Mouse (Mus musculus) adrenal gland (tissue): ENCODE data around the gene Zfp13.

Experiments
- intact Hi-C: fragments of 180-260 bp; cut with DNase I; formaldehyde crosslinking; loops from one replicate; pipeline ENCODE4 v1.15.1; 2025

Gene Zfp13

GRCm38 (mm10) chr17:23551416-23551815 lies 47.9 kb downstream of the Zfp13 start:
- intact Hi-C loops = loop anchor here (5.0 kb wide), 1 partner anchor 359 kb away; the partner anchor contains the start of gene Zfp40

- intact Hi-C loops = loop anchor here (5.0 kb wide), 1 partner anchor 359 kb away; the partner anchor contains the start of gene Zfp40
These were observed 48.4 kb downstream of the Zfp13 start for GRCm38 (mm10) chr17:23550856-23551255.

- intact Hi-C loops = loop anchor here (5.0 kb wide), 1 partner anchor 358 kb away; the partner anchor contains the start of gene Zfp40
These were observed 49.0 kb downstream of the Zfp13 start for GRCm38 (mm10) chr17:23550188-23550791.

GRCm38 (mm10) chr17:23549441-23549840 lies 49.8 kb downstream of the Zfp13 start:
- intact Hi-C loops = no loop called here

DNA sequence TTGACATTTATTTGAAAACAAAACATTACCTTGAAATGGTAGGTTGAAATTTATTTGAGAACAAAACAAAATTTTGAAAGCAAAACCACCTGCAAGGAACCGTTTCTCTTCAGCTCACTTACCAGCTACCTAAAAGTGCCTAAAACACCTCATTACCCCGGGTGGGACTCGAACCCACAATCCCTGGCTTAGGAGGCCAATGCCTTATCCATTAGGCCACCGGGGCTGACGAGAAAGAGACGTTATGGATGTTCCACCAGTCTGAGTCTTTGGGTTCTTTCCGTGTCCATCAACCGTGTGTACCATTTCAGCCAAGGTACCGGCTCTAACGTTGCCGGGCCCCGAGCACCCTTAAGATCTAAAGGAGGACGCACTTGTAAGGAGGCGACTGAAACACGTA lies 50.7 kb downstream of the Zfp13 start:
- intact Hi-C loops = no loop called here

DNA sequence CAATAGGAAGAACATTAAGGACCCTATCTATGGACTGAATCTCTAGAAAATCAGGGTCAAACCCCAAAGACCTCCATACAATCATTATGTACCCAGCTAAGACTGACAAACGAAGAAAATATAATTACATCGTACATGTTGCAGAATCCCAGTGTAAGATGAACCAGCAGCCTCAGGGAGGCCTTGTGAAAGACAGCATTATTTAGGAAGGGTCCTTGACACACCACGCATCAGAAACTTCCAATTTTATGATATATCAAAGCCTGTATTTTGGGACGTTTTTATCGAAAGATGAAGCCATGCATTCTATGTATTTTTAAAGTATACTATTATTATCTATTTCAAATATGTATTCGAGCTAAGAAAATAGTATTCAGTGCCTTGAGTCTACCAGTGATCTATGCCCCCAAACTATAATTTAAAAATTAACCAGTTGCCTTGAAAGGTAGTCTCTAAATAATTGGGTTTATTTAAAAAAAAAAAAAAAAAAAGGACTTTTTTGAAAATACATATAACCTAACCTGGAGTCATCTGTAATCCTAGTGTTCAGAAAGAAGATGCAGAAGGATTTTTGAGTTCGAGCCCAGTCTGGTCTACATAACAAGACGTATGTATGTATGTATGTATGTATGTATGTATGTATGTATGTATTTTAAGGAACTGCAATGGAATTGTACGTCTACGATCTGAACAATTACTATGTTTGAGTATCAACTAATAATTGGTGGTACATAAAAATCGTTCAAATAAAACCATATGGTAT lies 51.4 kb downstream of the Zfp13 start:
- intact Hi-C loops = no loop called here

- intact Hi-C loops = no loop called here
These were observed 52.4 kb downstream of the Zfp13 start for GRCm38 (mm10) chr17:23546702-23547505.

GRCm38 (mm10) chr17:23546333-23546701 lies 53.0 kb downstream of the Zfp13 start:
- intact Hi-C loops = no loop called here

DNA sequence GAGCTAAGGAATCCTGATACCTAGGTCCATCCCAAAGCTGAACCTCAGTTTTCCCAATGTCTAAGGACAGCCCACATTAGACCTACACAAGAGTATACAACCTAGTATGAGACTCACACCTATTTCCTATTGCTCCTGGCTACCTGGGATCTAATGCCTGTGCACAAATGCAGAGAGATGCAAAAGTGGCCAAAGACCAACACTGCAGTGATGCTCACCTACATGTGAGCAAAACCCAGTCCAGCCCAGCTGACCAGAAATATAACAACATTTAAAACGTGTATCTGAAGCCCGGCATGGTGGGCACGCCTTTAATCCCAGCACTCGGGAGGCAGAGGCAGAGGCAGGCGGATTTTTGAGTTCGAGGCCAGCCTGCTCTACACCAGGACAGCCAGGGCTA lies 53.4 kb downstream of the Zfp13 start:
- intact Hi-C loops = no loop called here

DNA sequence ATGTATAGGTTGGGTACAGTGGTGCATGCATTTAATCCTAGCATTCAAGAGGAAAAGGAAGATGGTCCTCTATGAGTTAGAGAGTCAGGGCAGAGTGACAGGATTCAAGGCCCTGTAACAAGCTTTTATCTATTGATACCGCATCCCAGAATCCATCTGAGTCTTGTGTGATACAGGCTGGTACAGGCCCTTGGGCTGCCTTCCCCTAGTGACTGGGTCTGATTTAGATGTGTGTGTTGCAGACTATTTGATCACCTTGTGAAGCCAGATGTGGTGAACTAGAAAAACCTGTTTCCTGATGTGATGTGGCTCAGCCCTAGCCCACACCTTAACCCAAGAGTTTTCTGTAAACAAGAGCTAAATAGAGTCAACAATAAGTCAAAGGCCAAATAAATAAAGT lies 54.5 kb downstream of the Zfp13 start:
- intact Hi-C loops = no loop called here

DNA sequence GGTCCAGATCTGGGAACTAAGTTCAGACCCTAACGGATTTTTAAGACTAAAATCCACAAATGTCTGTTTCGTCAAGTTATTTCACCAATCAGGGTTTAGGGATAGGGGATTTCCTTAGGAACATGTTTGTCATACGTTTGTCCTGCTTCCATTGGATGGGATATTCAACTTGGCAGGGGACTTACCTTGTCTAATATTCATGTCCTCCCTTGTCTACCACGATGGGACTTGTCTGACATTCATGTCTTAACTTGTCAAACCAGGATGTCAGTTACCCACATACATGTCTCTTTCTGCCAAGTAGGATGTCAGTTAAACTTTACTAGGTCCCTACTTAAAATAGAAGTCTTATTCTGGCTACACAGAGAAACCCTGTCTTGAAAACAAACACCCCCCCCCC lies 55.3 kb downstream of the Zfp13 start:
- intact Hi-C loops = no loop called here

- intact Hi-C loops = no loop called here
These were observed 56.0 kb downstream of the Zfp13 start for GRCm38 (mm10) chr17:23543325-23543724.

- intact Hi-C loops = no loop called here
These were observed 56.5 kb downstream of the Zfp13 start for GRCm38 (mm10) chr17:23542835-23543234.

GRCm38 (mm10) chr17:23542004-23542720 lies 57.1 kb downstream of the Zfp13 start:
- intact Hi-C loops = no loop called here

DNA sequence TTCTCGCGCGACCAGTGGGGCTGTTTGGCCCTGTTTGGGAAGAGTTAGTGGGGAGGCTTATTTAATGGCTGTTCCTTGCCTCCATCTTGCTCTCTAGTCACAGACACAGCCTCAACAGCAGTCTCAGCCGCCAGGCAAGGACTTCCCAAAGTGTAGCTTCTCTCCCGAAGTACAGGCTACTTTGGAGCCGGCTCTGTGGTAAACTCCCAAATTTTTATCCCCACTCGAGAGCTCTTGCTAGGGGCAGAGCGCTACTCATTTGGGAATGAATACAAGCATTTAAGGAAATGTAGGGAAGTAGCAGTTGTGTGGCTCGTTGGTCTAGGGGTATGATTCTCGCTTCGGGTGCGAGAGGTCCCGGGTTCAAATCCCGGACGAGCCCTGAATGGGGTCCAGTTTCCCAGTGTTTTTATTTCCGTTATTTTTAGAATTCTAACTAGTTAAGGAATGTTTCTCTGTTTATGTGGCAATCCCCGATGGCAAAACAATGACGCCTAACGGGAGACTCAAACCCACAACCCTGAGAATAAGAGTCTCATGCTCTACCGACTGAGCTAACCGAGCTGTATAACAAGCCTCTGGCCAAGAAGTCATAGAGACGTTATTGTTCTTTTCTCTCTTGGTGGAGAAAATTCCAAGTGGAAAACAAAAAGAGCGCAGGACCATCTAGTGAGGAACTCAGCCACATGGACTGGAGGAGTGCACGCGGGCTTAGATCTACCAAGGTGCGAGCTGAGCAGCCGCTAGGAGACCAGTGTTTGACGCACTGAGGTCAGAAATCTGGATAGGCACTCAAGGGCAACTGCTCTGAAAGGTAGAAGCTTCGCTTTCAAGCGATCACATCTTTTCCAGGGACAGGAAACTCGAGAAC lies 58.4 kb downstream of the Zfp13 start:
- intact Hi-C loops = no loop called here

- intact Hi-C loops = no loop called here
These were observed 59.2 kb downstream of the Zfp13 start for GRCm38 (mm10) chr17:23540106-23540505.

DNA sequence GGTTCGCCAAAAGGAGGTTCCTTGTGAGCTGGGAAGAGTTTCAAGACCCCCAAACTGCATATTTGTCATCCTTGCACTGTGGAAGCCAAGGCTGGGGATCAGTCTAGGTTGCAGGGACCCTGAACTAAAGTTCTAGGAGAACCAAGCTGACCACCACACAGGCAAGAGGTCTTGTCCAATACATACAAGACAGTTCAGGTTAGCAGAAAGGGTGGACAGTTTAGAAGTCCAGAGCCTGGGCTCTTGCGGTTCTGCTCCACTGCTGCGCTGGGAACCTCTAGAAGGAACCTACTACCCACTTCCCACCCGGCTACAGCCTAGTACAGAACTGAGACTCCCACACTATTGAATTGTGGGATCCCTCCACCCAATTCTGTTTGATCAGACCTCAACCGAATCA lies 59.7 kb downstream of the Zfp13 start:
- intact Hi-C loops = no loop called here

DNA sequence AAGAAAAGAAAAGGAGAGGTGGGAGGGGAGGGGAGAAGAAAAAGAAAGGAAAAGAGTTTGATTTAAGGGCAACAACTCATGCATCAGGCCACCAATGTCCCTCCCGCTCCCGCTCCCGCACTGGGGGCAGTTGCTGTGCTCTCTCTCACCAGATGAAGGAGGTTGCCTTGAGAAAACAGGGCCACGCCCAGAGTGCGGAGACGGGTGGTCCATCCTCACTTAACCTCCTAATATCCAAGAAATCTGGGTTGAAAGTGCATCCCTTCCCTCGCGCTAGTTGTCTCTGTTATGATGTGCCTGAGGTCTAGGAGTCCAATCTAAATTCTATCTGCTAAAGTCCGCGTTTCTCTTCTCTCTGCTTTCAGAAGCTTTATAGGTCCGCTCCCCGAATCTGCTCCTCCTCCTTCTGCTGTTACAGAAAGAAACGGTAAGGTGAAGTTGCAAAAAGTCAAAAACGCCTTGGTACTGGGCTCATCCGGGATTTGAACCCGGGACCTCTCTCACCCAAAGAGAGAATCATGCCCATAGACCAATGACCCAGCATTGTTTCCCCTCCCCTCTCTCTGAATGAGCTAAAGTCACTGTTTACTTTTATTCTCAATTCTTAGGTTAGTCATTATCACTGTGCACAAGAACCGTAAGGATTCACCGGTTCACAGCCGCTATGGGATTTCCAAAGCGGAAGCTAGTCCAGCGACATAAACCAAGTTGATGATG lies 60.8 kb downstream of the Zfp13 start:
- intact Hi-C loops = no loop called here

- intact Hi-C loops = no loop called here
These were observed 61.6 kb downstream of the Zfp13 start for GRCm38 (mm10) chr17:23537554-23538255.
